Mouse (Mus musculus): Measurements from ENCODE around the gene Crxos. TPM values are rescaled to one million over a fixed set of nuclear protein-coding genes. Genes with fewer than 3 reads are reported as not detected.

Crxos gene
- total RNA-seq (2023), result not detected in 2 replicates

GRCm38 (mm10) chr7:15882317-15882716, at the start of gene Crxos:
Gene Crxos (plus strand): TSS chr7:15882617.

GRCm38 (mm10) chr7:15839578-15839977, 42.8 kb upstream of the Crxos start, which contains the start of gene Obox6:
Gene Obox6 (minus strand): TSS chr7:15839678.

GRCm38 (mm10) chr7:15879756-15880155, 2.7 kb upstream of the Crxos start, which contains the start of gene Crx:
Gene Crx (minus strand): TSS chr7:15879968.

GRCm38 (mm10) chr7:15922220-15922773, 39.9 kb downstream of the Crxos start, which contains the start of gene Selenow:
Gene Selenow (minus strand): TSS chr7:15922402.

GRCm38 (mm10) chr7:15945721-15946536, 63.5 kb downstream of the Crxos start, which contains the start of gene Nop53:
Gene Nop53 (minus strand): TSS chr7:15946074.

Other genes starting within 250 kb of the Crxos start
- gene Obox3, start 242.7 kb upstream of the Crxos start, total RNA-seq (2023), result not detected in 2 replicates
- gene Obox5, start 132.5 kb upstream of the Crxos start, total RNA-seq (2023), result not detected in 2 replicates
- gene Obox6, start 42.9 kb upstream of the Crxos start, total RNA-seq (2023), result not detected in 2 replicates
- gene Crx, start 2.6 kb upstream of the Crxos start, total RNA-seq (2023), result not detected in 2 replicates
- gene Selenow, start 39.8 kb downstream of the Crxos start, total RNA-seq (2023), result 15.2 and 15.5 TPM in 2 replicates
- 148 and 177 TPM in 2 replicates for gene Nop53, start 63.5 kb downstream of the Crxos start, total RNA-seq (2023)
- gene Ehd2, start 85.0 kb downstream of the Crxos start, total RNA-seq (2023), result 0.14 TPM in 1 of 2 replicates, not detected in the other
- gene Bicra, start 165.3 kb downstream of the Crxos start, total RNA-seq (2023), result 28.1 and 31.4 TPM in 2 replicates
- 0.50 and 0.66 TPM in 2 replicates for gene Zfp541, start 179.2 kb downstream of the Crxos start, total RNA-seq (2023)
- 246 and 292 TPM in 2 replicates for gene Napa, start 215.8 kb downstream of the Crxos start, total RNA-seq (2023)
- gene Kptn, start 237.3 kb downstream of the Crxos start, total RNA-seq (2023), result 14.9 and 15.4 TPM in 2 replicates
- gene Slc8a2, start 247.2 kb downstream of the Crxos start, total RNA-seq (2023), result 0.13 and 0.14 TPM in 2 replicates